Mouse (Mus musculus): Measurements from ENCODE around the gene Ppp1r3c.

GRCm38 (mm10) chr19:36721139-36721538 is 15.3 kb downstream of the Ppp1r3c start:
- no peak for TF ChIP-seq ZNF384 (IDR thresholded peaks at IDR 0.05; ENCODE audit: low read depth, low read length)
- TF ChIP-seq MAFK (IDR thresholded peaks at IDR 0.05; ENCODE audit: insufficient read depth, low read depth, low read length), result no peak
